Mouse (Mus musculus): Measurements from ENCODE around the gene Il12rb2.

- TF ChIP-seq HCFC1 (IDR thresholded peaks at IDR 0.05; ENCODE audit: borderline replicate concordance, insufficient read depth, low read length) = no peak
- TF ChIP-seq ZNF384 (IDR thresholded peaks at IDR 0.05; ENCODE audit: low read depth, low read length) = no peak
- TF ChIP-seq CHD2 (IDR thresholded peaks at IDR 0.05; ENCODE audit: low read depth, low read length) = no peak
- TF ChIP-seq ZC3H11A (IDR thresholded peaks at IDR 0.05; ENCODE audit: borderline replicate concordance, low read depth, low read length) = no peak
These were observed 94.3 kb downstream of the Il12rb2 start for GRCm38 (mm10) chr6:67281614-67282197.
